Mouse (Mus musculus) splenic B cell, adult 2 months (primary cell): ENCODE data around the gene Sirt5.
A peak's percentile ranks its signal among the peaks of the same experiment; 100 is the strongest.

Experiments used
- DNase-seq: peaks from one replicate; pipeline ENCODE4 v3.0.0-alpha.2; 2011; ENCODE audit warnings: low read depth, low spot score
- H3K27me3 ChIP-seq: 2 replicates; pipeline ENCODE4 v1.6.1; 2012; ENCODE audit warnings: mild to moderate bottlenecking, low read length, moderate library complexity, mixed read lengths; ENCODE audit not compliant: control insufficient read depth, poor library complexity, insufficient read depth, severe bottlenecking
- H3K36me3 ChIP-seq: 2 replicates; pipeline ENCODE4 v1.6.1; 2012; ENCODE audit warnings: mild to moderate bottlenecking, low read length, moderate library complexity, mixed read lengths; ENCODE audit not compliant: control insufficient read depth, poor library complexity, insufficient read depth, severe bottlenecking

Sirt5 gene

GRCm38 (mm10) chr13:43354362-43354761 lies 10.9 kb upstream of the Sirt5 start:
- Histone ChIP-seq H3K27me3 (no peaks in the 10 kb centered on the region), H3K36me3 (no peaks in the 10 kb centered on the region)
- DNase-seq, result no peak

DNA sequence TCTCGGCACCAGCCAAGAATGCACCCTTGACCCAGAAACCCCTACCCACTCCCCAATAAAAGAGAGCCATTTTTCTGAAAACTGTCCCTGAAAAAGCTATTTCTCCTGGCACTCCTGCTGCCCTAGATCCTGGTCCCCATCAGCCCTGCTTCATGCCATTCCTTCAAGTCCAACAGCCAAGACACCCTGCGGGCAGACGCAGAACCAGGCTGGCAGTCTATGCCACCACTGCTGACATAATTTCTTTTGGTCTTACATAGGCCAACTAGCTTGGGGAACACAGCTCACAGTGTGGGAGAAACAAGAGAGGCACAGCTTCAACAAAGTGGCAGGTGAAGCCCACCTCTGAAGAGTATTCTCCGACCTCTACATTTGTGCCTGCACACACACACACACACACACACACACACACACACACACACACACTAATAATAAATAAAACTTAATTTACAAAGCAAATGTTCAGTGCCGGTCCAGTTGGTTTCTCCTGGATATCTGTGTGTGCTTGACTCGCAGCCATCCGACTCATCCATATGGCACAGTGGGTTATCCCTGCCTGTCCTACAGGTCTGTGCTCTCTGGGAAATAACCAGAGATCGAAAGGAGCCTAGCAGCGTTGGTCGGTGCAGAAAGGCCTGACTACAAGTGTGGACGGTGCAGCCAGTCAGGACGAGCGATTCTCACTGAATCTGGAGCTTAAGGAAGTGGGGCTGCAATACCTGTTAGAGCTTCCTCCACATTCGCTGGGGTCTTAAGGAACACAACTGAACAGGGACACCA lies 8.8 kb upstream of the Sirt5 start:
- no peak for DNase-seq
- H3K27me3 ChIP-seq, result no peaks in the 10 kb centered on the region
- no peaks in the 10 kb centered on the region for H3K36me3 ChIP-seq

DNA sequence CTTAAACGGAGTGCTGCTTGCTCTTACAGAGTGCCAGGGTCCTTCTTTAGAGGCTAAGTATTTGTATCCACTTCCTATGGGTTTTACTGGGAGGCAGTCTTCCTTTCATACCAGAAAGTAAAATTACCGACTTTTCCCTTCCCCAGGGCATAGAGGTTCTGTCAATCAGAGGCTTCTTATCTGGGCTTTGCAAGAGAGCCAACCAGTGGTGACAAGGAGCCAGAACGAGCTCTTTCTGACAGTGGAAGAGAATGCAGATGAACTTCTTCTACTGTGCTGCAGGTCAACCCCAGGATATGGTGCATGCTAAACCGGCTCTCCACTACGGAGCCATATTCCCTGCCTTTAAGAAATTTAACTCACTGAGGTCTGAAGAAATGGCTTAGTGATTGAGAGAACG lies 4.8 kb upstream of the Sirt5 start:
- no peak for DNase-seq

GRCm38 (mm10) chr13:43362353-43362752 lies 2.9 kb upstream of the Sirt5 start:
- DNase-seq, result no peak
- Histone ChIP-seq H3K27me3 (no peaks in the 10 kb centered on the region), H3K36me3 (no peaks in the 10 kb centered on the region)

More for the DNA sequence above, 4.8 kb upstream of the Sirt5 start:
- no peaks in the 10 kb centered on the region for H3K36me3 ChIP-seq
- no peaks in the 10 kb centered on the region for H3K27me3 ChIP-seq

DNA sequence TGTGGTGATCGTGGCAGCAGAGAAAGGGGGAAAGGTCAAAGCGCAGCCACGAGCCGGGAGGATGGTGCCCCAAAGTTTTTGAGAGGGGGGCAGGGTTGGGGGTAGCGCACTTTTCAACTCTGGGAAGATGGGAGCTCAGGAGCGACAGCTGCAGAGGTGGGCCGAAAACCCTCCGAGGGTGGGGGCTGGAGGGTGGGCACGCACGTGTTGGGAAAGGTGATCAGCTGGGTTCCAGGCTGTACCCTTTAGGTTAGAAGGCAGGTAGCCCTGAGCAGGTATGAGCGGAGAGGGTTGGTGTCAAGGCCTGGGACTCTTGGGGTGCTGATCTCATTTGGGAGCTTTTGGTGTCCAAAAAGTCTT lies 509 bp downstream of the Sirt5 start:
- Histone ChIP-seq H3K27me3 (no peaks in the 10 kb centered on the region), H3K36me3 (no peaks in the 10 kb centered on the region)
- no peak for DNase-seq

DNA sequence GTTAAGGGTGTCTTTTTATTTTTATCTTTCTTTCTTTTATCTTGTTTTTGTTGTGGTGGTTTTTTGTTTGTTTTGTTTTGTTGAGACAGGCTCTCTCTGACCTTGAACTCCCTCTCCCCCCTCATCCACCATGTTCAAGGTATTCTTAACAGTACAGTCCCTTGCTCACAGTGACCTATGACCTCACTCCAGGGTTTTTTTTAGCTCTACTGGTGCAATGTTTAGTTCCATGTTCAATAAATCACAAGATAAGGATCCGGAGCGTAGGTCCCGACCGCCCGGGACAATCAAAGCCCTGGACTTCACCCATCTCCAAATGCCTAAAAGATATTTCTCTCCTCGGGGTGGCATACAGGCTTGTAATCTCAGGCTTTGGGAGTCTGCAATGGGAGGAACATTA lies 4.8 kb downstream of the Sirt5 start:
- no peak for DNase-seq
- H3K27me3 ChIP-seq, result no peaks in the 10 kb centered on the region
- H3K36me3 ChIP-seq, result peaks cover 5% of the 10 kb centered on the region; the same call in 1 of the 2 replicates

DNA sequence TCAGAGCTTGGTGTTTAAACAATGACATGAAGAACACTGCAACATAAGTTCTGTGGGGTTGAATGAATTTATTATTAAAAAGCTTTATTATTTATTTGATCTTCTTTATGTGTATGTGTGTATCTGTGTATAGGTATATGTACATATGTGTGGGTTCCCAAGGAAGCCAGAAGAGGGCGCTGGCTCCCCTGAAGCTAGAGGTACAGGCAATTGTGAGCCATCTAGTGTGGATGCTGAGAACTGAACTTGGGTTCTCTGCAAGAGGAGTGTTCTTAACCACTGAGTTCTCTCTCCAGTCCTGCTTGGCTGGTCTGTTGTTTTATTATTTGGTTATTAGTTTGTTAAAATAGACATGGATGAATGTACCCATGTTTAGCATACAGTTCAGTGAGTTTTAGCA lies 7.6 kb downstream of the Sirt5 start:
- no peaks in the 10 kb centered on the region for H3K27me3 ChIP-seq
- peaks cover 7% of the 10 kb centered on the region for H3K36me3 ChIP-seq
- peak; percentile 11 for DNase-seq

GRCm38 (mm10) chr13:43374205-43374604 lies 8.9 kb downstream of the Sirt5 start:
- Histone ChIP-seq H3K27me3 (no peaks in the 10 kb centered on the region), H3K36me3 (peaks cover 7% of the 10 kb centered on the region)
- DNase-seq, result no peak

DNA sequence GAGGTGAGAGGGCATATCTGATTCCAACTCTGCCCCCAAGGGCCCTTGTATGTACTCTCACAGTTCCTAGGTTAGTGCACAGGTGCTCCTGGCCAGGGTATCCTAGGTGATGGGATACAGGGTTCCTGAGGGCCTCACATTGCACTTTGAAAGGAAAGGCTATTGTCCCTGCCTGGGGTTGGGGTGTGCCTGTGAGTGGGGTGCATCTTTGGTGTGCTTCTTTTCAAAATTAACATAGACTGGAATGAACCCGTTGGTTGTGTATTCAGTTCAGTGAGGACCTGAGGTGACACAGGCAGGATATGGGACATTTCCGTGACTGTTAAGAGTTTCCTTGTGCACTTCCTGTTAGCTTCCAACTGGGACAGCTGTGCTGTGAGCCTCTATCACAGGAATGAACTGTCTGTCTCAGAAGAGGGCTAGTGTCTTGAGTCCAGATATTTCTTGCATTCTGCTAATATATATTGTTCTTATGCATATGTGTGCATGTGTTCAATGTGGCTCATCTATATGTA lies 9.7 kb downstream of the Sirt5 start:
- Histone ChIP-seq H3K27me3 (no peaks in the 10 kb centered on the region), H3K36me3 (peaks cover 7% of the 10 kb centered on the region)
- DNase-seq, result no peak

DNA sequence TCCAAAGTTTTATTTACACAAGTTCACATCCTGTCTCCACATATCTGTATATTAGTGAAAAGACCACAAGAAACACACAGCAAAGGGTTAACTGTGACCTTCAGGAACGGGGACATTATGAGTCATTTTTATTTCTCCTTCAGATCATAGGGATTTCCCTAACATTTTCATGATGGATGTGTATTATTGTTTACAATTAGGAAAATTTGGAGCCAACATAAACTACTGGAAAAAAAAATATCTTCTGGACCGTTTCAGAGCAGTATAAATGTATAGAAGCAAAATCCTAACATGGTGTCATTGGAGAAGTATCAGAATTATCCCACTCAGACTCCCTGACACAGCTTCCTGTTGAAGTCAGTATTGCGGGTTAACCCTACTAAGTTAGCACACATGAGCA lies 14.7 kb downstream of the Sirt5 start:
- Histone ChIP-seq H3K27me3 (no peaks in the 10 kb centered on the region), H3K36me3 (peaks cover 2% of the 10 kb centered on the region; the same call in 1 of the 2 replicates)
- no peak for DNase-seq

DNA sequence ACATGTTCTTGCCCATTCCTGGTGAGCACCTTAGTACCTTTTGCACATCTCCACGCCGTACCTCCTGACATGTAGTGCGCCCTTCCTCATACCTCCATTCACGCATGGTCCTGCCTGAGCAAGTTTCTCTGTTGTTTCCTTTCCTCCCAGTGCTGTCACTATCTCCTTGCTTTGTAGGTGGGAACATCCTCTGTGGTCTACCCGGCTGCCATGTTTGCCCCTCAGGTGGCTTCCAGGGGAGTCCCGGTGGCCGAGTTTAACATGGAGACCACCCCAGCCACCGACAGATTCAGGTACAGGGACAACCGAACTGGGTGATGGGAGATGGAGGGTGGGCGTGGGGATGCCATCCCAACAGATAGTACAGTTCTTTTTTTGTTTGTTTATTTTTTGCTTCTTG lies 20.0 kb downstream of the Sirt5 start:
- Histone ChIP-seq H3K27me3 (no peaks in the 10 kb centered on the region), H3K36me3 (no peaks in the 10 kb centered on the region)
- DNase-seq, result no peak

GRCm38 (mm10) chr13:43397700-43398296 lies 32.5 kb downstream of the Sirt5 start:
- DNase-seq, result no peak
- no peaks in the 10 kb centered on the region; the same call in 1 of the 2 replicates for H3K27me3 ChIP-seq
- peaks cover 6% of the 10 kb centered on the region; the same call in 1 of the 2 replicates for H3K36me3 ChIP-seq

DNA sequence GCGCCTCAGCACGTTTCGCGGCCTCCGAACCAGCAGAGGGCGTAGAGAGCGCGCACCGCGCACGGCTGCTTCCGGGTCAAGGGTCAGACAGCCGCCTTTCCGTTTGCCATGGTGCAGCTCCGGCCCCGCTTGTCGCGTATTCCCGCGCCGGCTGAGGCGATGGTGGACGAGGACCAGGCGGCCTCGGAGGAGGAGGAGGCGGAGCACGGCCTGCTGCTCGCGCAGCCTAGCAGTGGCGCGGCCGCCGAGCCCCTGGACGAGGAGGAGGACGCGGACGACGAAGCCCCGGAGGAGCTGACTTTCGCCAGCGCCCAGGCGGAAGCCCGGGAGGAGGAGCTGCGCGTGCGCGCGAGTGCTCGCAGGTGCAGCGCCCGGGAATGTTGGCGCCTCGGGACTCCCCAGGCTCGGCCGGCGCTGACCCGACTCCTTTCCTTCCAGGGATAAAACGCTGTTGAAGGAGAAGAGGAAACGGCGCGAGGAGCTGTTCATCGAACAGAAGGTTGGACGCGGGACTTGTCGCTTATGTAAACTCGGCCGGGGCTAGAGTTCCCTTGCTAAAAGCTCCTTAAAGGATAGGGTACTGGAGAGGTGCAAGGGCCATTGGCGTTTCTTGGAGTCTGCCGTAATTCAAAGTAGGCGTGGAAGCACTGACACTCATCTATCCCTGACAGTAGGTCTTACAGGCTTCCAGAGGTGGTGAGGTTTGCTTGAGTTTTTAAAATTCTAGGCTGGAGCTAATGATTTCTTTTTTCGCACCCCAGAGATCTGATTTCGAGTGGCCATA lies 33.2 kb downstream of the Sirt5 start, which contains the start of gene Nol7:
Nol7 (plus strand) TSS at position 94 of the 784 bp plus-strand sequence.
- DNase-seq, result peak; percentile 97
- Histone ChIP-seq H3K27me3 (no peaks in the 10 kb centered on the region; the same call in 1 of the 2 replicates), H3K36me3 (peaks cover 8% of the 10 kb centered on the region; the same call in 1 of the 2 replicates)

DNA sequence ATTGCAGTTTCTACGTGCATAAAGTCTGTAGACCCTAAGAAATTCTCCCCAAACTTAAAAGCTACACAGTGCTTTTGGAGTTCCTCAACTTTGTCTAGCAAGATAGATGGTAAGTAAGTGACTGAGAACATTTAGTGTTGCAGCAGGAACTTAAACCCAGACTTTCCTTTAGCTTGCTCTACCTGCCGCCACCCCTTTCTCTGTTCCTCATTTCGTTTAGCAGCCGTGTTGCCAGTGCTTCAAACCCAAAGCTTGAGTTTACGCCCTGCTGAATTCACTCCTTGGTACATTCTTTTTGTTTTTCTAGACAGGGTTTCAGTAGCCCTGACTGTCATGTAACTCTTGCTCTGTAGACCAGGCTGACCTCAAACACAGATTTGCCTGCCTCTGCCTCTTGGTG lies 34.3 kb downstream of the Sirt5 start:
- peak; percentile 83 for DNase-seq
- Histone ChIP-seq H3K36me3 (peaks cover 8% of the 10 kb centered on the region; the same call in 1 of the 2 replicates), H3K27me3 (no peaks in the 10 kb centered on the region; the same call in 1 of the 2 replicates)

DNA sequence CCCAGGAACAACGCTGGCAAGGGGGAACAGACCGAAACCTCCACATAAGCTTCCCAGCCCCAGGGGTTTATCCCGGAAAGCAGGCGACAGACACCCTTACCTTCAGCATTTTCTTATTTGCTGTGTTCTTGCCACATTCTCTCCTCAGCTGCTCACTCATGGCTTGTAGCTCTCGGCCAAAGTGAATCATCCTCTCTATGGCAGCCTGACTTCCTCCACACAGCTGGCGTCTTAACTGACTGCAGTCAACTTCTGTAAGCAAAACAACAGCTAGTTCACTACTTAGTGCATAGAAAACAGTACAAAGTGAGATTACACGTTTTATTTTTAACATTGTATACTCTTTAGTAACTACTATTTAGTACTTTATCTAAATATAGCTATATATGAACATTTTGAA lies 47.0 kb downstream of the Sirt5 start:
- H3K36me3 ChIP-seq, result peaks cover 21% of the 10 kb centered on the region; the same call in 1 of the 2 replicates
- no peak for DNase-seq
- H3K27me3 ChIP-seq, result no peaks in the 10 kb centered on the region
